Mouse (Mus musculus) CH12.LX (cell line): ENCODE results near the gene Odf4. TPM values are rescaled to one million over a fixed set of nuclear protein-coding genes. Genes with fewer than 3 reads are reported as not detected.

Experiments used
- DNase-seq: peaks from one replicate; pipeline ENCODE4 v3.0.0-alpha.2; 2013; ENCODE audit errors: extremely low read depth
- H3K27ac ChIP-seq: 2 replicates; pipeline ENCODE4 v1.5.1; 2012; ENCODE audit warnings: low read depth, mild to moderate bottlenecking, control low read depth, moderate library complexity; ENCODE audit not compliant: insufficient read depth
- H3K27me3 ChIP-seq: replicated peaks from 2 replicates; pipeline ENCODE3; 2012; ENCODE audit warnings: inconsistent platforms
- H3K36me3 ChIP-seq, 2 experiments: replicated peaks in 1 of 2; 2 replicates each; pipeline versions ENCODE3 to v1.6.1; 2012; ENCODE audit warnings: inconsistent platforms in 1 of 2, low read length in 1 of 2, mild to moderate bottlenecking in 1 of 2, mixed read lengths in 1 of 2, moderate library complexity in 1 of 2; ENCODE audit not compliant: control insufficient read depth in 1 of 2, insufficient read depth in 1 of 2
- H3K4me1 ChIP-seq, 2 experiments: 2 replicates each; pipeline ENCODE4 v1.6.1; 2012; ENCODE audit warnings: inconsistent platforms in 1 of 2, moderate library complexity in 1 of 2; ENCODE audit not compliant: insufficient read depth in 2 of 2, control insufficient read depth in 1 of 2
- H3K4me2 ChIP-seq: 2 replicates; pipeline ENCODE4 v1.6.1; 2012; ENCODE audit warnings: low read depth, mild to moderate bottlenecking, control low read depth; ENCODE audit not compliant: poor library complexity, insufficient read depth, severe bottlenecking
- H3K4me3 ChIP-seq, 3 experiments: fragments of 150-350 bp in 1 of 3; sonication (generic) in 1 of 3; replicated peaks in 1 of 3; 2 replicates each; pipeline versions ENCODE3 to v1.5.1; 2011 to 2012; ENCODE audit warnings: low read depth in 2 of 3, low read length in 2 of 3, mild to moderate bottlenecking in 2 of 3, moderate library complexity in 2 of 3, control low read depth in 1 of 3, improper control_type of control experiment in 1 of 3, inconsistent platforms in 1 of 3, mixed read lengths in 1 of 3; ENCODE audit not compliant: poor library complexity in 1 of 3
- H3K79me2 ChIP-seq: replicated peaks from 2 replicates; pipeline ENCODE4 v1.6.1; 2012; ENCODE audit warnings: mild to moderate bottlenecking, moderate library complexity; ENCODE audit not compliant: control insufficient read depth, poor library complexity, insufficient read depth, severe bottlenecking; ENCODE audit errors: extremely low read depth
- H3K9ac ChIP-seq: 2 replicates; pipeline ENCODE4 v1.6.1; 2012; ENCODE audit warnings: low read depth, mild to moderate bottlenecking, control low read depth, moderate library complexity; ENCODE audit not compliant: insufficient read depth
- H3K9me3 ChIP-seq: replicated peaks from 2 replicates; pipeline ENCODE3; 2012; ENCODE audit warnings: low read length, inconsistent platforms, mixed read lengths
- BHLHE40 ChIP-seq: IDR thresholded peaks from 2 replicates; pipeline ENCODE4 v1.6.1; 2011; ENCODE audit warnings: mild to moderate bottlenecking, low read depth, low read length, improper control_type of control experiment
- CHD1 ChIP-seq: IDR thresholded peaks from 2 replicates; pipeline ENCODE4 v1.6.1; 2012; ENCODE audit warnings: low read depth, low read length, improper control_type of control experiment, inconsistent platforms
- CHD2 ChIP-seq: IDR thresholded peaks from 2 replicates; pipeline ENCODE4 v1.6.1; 2011; ENCODE audit warnings: low read length, improper control_type of control experiment
- ELF1 ChIP-seq: IDR thresholded peaks from 2 replicates; pipeline ENCODE4 v1.6.1; 2014; ENCODE audit warnings: low read depth, mild to moderate bottlenecking, inconsistent platforms, low read length, improper control_type of control experiment
- EP300 ChIP-seq: IDR thresholded peaks from 2 replicates; pipeline ENCODE4 v1.6.1; 2011; ENCODE audit warnings: low read length, improper control_type of control experiment
- HCFC1 ChIP-seq: IDR thresholded peaks from 2 replicates; pipeline ENCODE4 v1.6.1; 2012; ENCODE audit warnings: low read depth, mild to moderate bottlenecking, inconsistent platforms, low read length, improper control_type of control experiment
- IRF4 ChIP-seq: IDR thresholded peaks from 2 replicates; pipeline ENCODE4 v1.6.1; 2014; ENCODE audit warnings: low read depth, mild to moderate bottlenecking, inconsistent platforms, low read length, improper control_type of control experiment
- JUND ChIP-seq: conservative IDR thresholded peaks from 2 replicates; pipeline ENCODE4 v1.6.1; 2011; ENCODE audit warnings: low read depth, low read length, improper control_type of control experiment
- MAZ ChIP-seq: IDR thresholded peaks from 2 replicates; pipeline ENCODE4 v1.6.1; 2012; ENCODE audit warnings: low read depth, mild to moderate bottlenecking, inconsistent platforms, low read length, improper control_type of control experiment, moderate library complexity
- MEF2A ChIP-seq: IDR thresholded peaks from 2 replicates; pipeline ENCODE4 v1.6.1; 2014; ENCODE audit warnings: low read depth, mild to moderate bottlenecking, inconsistent platforms, low read length, improper control_type of control experiment, borderline replicate concordance
- MXI1 ChIP-seq: IDR thresholded peaks from 2 replicates; pipeline ENCODE4 v1.6.1; 2011; ENCODE audit warnings: mild to moderate bottlenecking, low read depth, low read length, improper control_type of control experiment
- MYC ChIP-seq: IDR thresholded peaks from 2 replicates; pipeline ENCODE4 v1.6.1; 2011; ENCODE audit warnings: low read depth, mild to moderate bottlenecking, improper control_type of control experiment, low read length
- NELFE ChIP-seq: IDR thresholded peaks from 2 replicates; pipeline ENCODE4 v1.6.1; 2011; ENCODE audit warnings: low read depth, low read length, improper control_type of control experiment
- POLR2A ChIP-seq: IDR thresholded peaks from 2 replicates; pipeline ENCODE4 v1.6.1; 2011; ENCODE audit warnings: low read depth, mild to moderate bottlenecking, improper control_type of control experiment, low read length
- RAD21 ChIP-seq: IDR thresholded peaks from 2 replicates; pipeline ENCODE4 v1.6.1; 2011; ENCODE audit warnings: low read depth, mild to moderate bottlenecking, low read length, improper control_type of control experiment, moderate library complexity
- RCOR1 ChIP-seq: conservative IDR thresholded peaks from 2 replicates; pipeline ENCODE4 v1.6.1; 2012; ENCODE audit warnings: low read depth, mild to moderate bottlenecking, inconsistent platforms, low read length, improper control_type of control experiment
- SIN3A ChIP-seq: IDR thresholded peaks from 2 replicates; pipeline ENCODE4 v1.6.1; 2012; ENCODE audit warnings: low read length, improper control_type of control experiment, inconsistent platforms
- SMC3 ChIP-seq: IDR thresholded peaks from 2 replicates; pipeline ENCODE4 v1.6.1; 2011; ENCODE audit warnings: low read depth, low read length, improper control_type of control experiment
- TBP ChIP-seq: conservative IDR thresholded peaks from 2 replicates; pipeline ENCODE4 v1.6.1; 2011; ENCODE audit warnings: low read depth, low read length, improper control_type of control experiment
- UBTF ChIP-seq: IDR thresholded peaks from 2 replicates; pipeline ENCODE4 v1.6.1; 2012; ENCODE audit warnings: low read depth, mild to moderate bottlenecking, inconsistent platforms, low read length, improper control_type of control experiment, moderate library complexity
- USF2 ChIP-seq: conservative IDR thresholded peaks from 2 replicates; pipeline ENCODE4 v1.6.1; 2011; ENCODE audit warnings: low read depth, low read length, improper control_type of control experiment
- ZKSCAN1 ChIP-seq: IDR thresholded peaks from 2 replicates; pipeline ENCODE4 v1.6.1; 2012; ENCODE audit warnings: low read depth, inconsistent platforms, low read length, improper control_type of control experiment, borderline replicate concordance
- ZNF384 ChIP-seq: IDR thresholded peaks from 2 replicates; pipeline ENCODE4 v1.6.1; 2012; ENCODE audit warnings: low read depth, low read length, improper control_type of control experiment, inconsistent platforms
- dilution Hi-C: fragments of 300-500 bp; cut with MboI; formaldehyde crosslinking; loops from 2 replicates; pipeline ENCODE4 v1.14.3; 2020; ENCODE audit warnings: low sequenced_read_pairs; ENCODE audit not compliant: extremely low pct_unique_long_range_greater_than_20kb, extremely low pct_ligation_motif_present
- in situ Hi-C: fragments of 300-500 bp; cut with MboI; formaldehyde crosslinking; loops from 3 replicates; pipeline ENCODE4 v1.14.3; 2019; ENCODE audit warnings: low sequenced_read_pairs, low pct_ligation_motif_present, low pct_unique_long_range_greater_than_20kb, mixed read lengths
- polyA plus RNA-seq: library from polyadenylated mRNA; unstranded; fragments of >175 nt; gene quantifications from 2 replicates; pipeline ENCODE4 v1.2.1, GENCODE M21; 2012; ENCODE audit warnings: low read depth; ENCODE audit not compliant: insufficient read length
- total RNA-seq, 2 experiments: library from RNA; depleted of rRNA; stranded (reverse); fragments of 300-350 nt in 1 of 2; fragments of >200 nt in 1 of 2; gene quantifications; 2 replicates each; pipeline ENCODE4 v1.2.3; 2012 to 2014

The Odf4 gene
- total and polyA plus RNA-seq, 3 experiments: not detected

DNA sequence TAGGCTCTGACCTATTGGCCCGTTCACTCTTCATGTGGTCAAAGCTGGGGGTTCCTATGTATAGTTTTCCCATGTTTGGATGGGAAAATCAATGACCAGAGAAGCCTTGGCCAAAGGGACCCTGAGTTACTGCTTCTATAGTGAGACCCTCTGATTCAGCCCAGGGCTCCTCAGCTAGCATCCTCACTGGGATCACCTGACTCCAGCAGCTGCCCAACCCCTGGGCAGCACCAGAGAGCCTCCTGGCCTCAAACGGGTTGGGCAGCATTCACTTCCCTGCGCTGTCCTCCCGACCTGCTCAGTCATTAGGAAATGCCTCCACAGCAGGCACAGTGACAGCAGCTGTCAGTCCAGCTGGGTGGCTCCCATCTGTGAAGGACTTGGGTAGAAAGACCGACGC lies 38.6 kb downstream of the Odf4 start, which contains the start of gene Rnf222:
Rnf222 (plus strand) TSS at position 301 of the 400 bp plus-strand sequence.
- TF ChIP-seq IRF4: no peak
- TF ChIP-seq JUND: no peak
- no peak for TF ChIP-seq NELFE
- TF ChIP-seq RAD21: no peak
- no peak for TF ChIP-seq HCFC1
- TF ChIP-seq RCOR1: no peak
- no peak for TF ChIP-seq MYC
- no peak for TF ChIP-seq ZNF384
- no peak for TF ChIP-seq ZKSCAN1
- no peak for TF ChIP-seq USF2
- no peak for TF ChIP-seq MEF2A
- TF ChIP-seq MXI1: no peak
- TF ChIP-seq UBTF: no peak
- no peak for TF ChIP-seq TBP
- TF ChIP-seq EP300: no peak
- dilution Hi-C loops: no loop called here
- no peak for DNase-seq

DNA sequence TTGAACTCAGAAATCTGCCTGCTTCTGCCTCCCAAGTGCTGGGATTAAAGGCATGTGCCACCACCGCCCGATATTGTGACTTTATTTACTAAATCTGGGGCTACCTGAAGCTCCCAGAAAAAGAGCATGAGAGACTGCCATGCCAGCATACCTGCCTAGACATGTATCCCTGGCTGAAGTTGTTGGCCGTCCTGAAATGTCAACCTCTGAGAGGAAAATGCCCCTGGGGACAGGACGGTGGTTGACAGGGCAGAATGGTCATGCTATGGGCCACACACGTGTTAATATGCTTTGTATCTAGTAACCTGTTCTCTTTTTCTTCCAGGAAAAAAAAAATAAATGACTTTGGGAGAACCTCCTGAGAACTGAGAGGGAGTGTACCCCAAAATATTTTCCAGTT lies 40.8 kb downstream of the Odf4 start:
- DNase-seq: no peak
- Histone ChIP-seq H3K27me3 (no peaks in the 10 kb centered on the region), H3K9me3 (no peaks in the 10 kb centered on the region)
- TF ChIP-seq MEF2A (no peak), HCFC1 (no peak), ELF1 (no peak), BHLHE40 (no peak), MAZ (no peak), CHD2 (no peak), POLR2A (no peak), CHD1 (no peak), SIN3A (no peak), MXI1 (no peak), SMC3 (no peak)
- TF ChIP-seq, all 38 proteins: peak for 0
- no peaks in the 10 kb centered on the region for H3K79me2 ChIP-seq
- H3K27ac ChIP-seq: no peak overlapping the region
- in situ Hi-C loops (no loop called here), dilution Hi-C loops (no loop called here)
- peaks cover 0 to 5% of the 10 kb centered on the region in 2 experiments; a peak in 1 of 4 replicates for H3K4me1 ChIP-seq
- no peak overlapping the region for H3K9ac ChIP-seq
- no peaks in the 10 kb centered on the region for H3K36me3 ChIP-seq
- no peak overlapping the region for H3K4me2 ChIP-seq
- H3K4me3 ChIP-seq: no peak overlapping the region

More for the DNA sequence above, 38.6 kb downstream of the Odf4 start, which contains the start of gene Rnf222:
- Histone ChIP-seq H3K36me3 (no peaks in the 10 kb centered on the region), H3K27me3 (peaks cover 8% of the 10 kb centered on the region), H3K4me1 (peaks cover 0 to 3% of the 10 kb centered on the region in 2 experiments; a peak in 1 of 4 replicates), H3K4me2 (no peak within 1 kb of the TSS), H3K79me2 (no peaks in the 10 kb centered on the region), H3K4me3 (no peak within 1 kb of the TSS), H3K27ac (no peak within 1 kb of the TSS), H3K9me3 (no peaks in the 10 kb centered on the region), H3K9ac (no peak within 1 kb of the TSS)
- in situ Hi-C loops: no loop called here
